Mouse (Mus musculus) thymus, postnatal 14 days (tissue): ENCODE measurements around the gene Sympk.

Source experiments
- DNase-seq: peaks from one replicate; pipeline ENCODE4 v3.0.0; 2021

Sympk gene

GRCm38 (mm10) chr7:19007026-19007977 is 16.9 kb upstream of the Sympk start:
- DNase-seq: no peak

GRCm38 (mm10) chr7:19010581-19010980 is 13.6 kb upstream of the Sympk start:
- DNase-seq: no peak

- no peak for DNase-seq
These were observed 12.1 kb upstream of the Sympk start for GRCm38 (mm10) chr7:19012025-19012621.

GRCm38 (mm10) chr7:19012882-19013281 is 11.3 kb upstream of the Sympk start:
- DNase-seq: no peak

GRCm38 (mm10) chr7:19014452-19014851 is 9.7 kb upstream of the Sympk start:
- DNase-seq: no peak

- no peak for DNase-seq
These were observed 8.1 kb upstream of the Sympk start for GRCm38 (mm10) chr7:19016042-19016441.

GRCm38 (mm10) chr7:19017909-19018308 is 6.3 kb upstream of the Sympk start:
- no peak for DNase-seq

- DNase-seq: no peak
These were observed 3.1 kb upstream of the Sympk start for GRCm38 (mm10) chr7:19021048-19021447.

- DNase-seq: no peak
These were observed 1.8 kb upstream of the Sympk start for GRCm38 (mm10) chr7:19022189-19022958.

GRCm38 (mm10) chr7:19023357-19023814 is 791 bp upstream of the Sympk start, which contains the start of gene Foxa3:
Foxa3 (minus strand) TSS chr7:19023538.
- peak; percentile 63 for DNase-seq

- peak; percentile 64 for DNase-seq
These were observed 541 bp downstream of the Sympk start for GRCm38 (mm10) chr7:19024581-19025255.

GRCm38 (mm10) chr7:19028067-19028466 is 3.9 kb downstream of the Sympk start:
- no peak for DNase-seq

GRCm38 (mm10) chr7:19029084-19029653 is 5.0 kb downstream of the Sympk start:
- DNase-seq: peak; percentile 72

GRCm38 (mm10) chr7:19031641-19032040 is 7.5 kb downstream of the Sympk start:
- no peak for DNase-seq

GRCm38 (mm10) chr7:19044616-19045015 is 20.4 kb downstream of the Sympk start:
- DNase-seq: no peak

GRCm38 (mm10) chr7:19046286-19047069 is 22.3 kb downstream of the Sympk start:
- DNase-seq: no peak

- DNase-seq: no peak
These were observed 23.9 kb downstream of the Sympk start for GRCm38 (mm10) chr7:19048006-19048527.

GRCm38 (mm10) chr7:19049252-19049651 is 25.1 kb downstream of the Sympk start:
- no peak for DNase-seq

GRCm38 (mm10) chr7:19050172-19050571 is 26.0 kb downstream of the Sympk start:
- no peak for DNase-seq

GRCm38 (mm10) chr7:19051161-19051560 is 27.0 kb downstream of the Sympk start:
- no peak for DNase-seq
